In genomic region chr9:63745821-63746632, GRCm38 (mm10) we compare ENCODE assay signal across 8 mouse cellular contexts. TPM values are rescaled to one million over a fixed set of nuclear protein-coding genes. Genes with fewer than 3 reads are reported as not detected.
DNase-seq lines count a peak whose midpoint lies in the region; ATAC-seq and TF ChIP-seq lines count a peak whose summit lies in the region.

No protein-coding gene starts in this region.

- H3K4me1 ChIP-seq in heart, postnatal 0 days (ENCODE audit: control insufficient read depth, insufficient read depth) = peaks cover 78% of the 10 kb centered on the region
- peaks cover 90% of the 10 kb centered on the region for H3K4me1 ChIP-seq in limb, embryonic 15.5 days

- no peaks in the 10 kb centered on the region for H3K36me3 ChIP-seq in heart, postnatal 0 days (replicated peaks; ENCODE audit: control insufficient read depth, insufficient read depth, low read length)
- H3K36me3 ChIP-seq in limb, embryonic 15.5 days = no peaks in the 10 kb centered on the region

- ATAC-seq in heart, postnatal 0 days (ENCODE audit: insufficient read depth, low read depth) = no peak
- peak; percentile 38; the same call in 1 of the 2 replicates for ATAC-seq in limb, embryonic 15.5 days (ENCODE audit: insufficient number of reproducible peaks, low FRiP score, low TSS enrichment, low read depth)

- H3K27ac ChIP-seq in heart, postnatal 0 days (ENCODE audit: low read depth) = peak overlapping the region; percentile 27
- peak overlapping the region; percentile 54 for H3K27ac ChIP-seq in limb, embryonic 15.5 days

- 37% methylated on average over 19 of the region's 19 CpGs for WGBS in heart, postnatal 0 days
- 40% methylated on average over 19 of the region's 19 CpGs for WGBS in limb, embryonic 15.5 days

- no peak overlapping the region for H3K9ac ChIP-seq in heart, postnatal 0 days (replicated peaks; ENCODE audit: low read depth, low read length)
- H3K9ac ChIP-seq in limb, embryonic 15.5 days = no peak overlapping the region

- no peaks in the 10 kb centered on the region for H3K27me3 ChIP-seq in heart, postnatal 0 days (ENCODE audit: control insufficient read depth, insufficient read depth, low read length)
- no peaks in the 10 kb centered on the region for H3K27me3 ChIP-seq in limb, embryonic 15.5 days

- TF ChIP-seq CTCF in heart, postnatal 0 days (IDR thresholded peaks at IDR 0.05; ENCODE audit: low read depth) = no peak

- H3K9me3 ChIP-seq in heart, postnatal 0 days (replicated peaks; ENCODE audit: control insufficient read depth, low read length) = no peaks in the 10 kb centered on the region
- no peaks in the 10 kb centered on the region for H3K9me3 ChIP-seq in limb, embryonic 15.5 days

- no peak for TF ChIP-seq EP300 in heart, postnatal 0 days (IDR thresholded peaks at IDR 0.05; ENCODE audit: low read depth)

- peak; percentile 88 for DNase-seq in heart, adult 11 months
- no peak for DNase-seq in heart, postnatal 14 days
- peak; percentile 71 for DNase-seq in NIH3T3 (ENCODE audit: low read depth)
- DNase-seq in heart, postnatal 0 days (ENCODE audit: low spot score) = peak; percentile 16
- no peak for DNase-seq in cerebellum, adult 18-20 months
- DNase-seq in thymus, postnatal 14 days = no peak
- DNase-seq in left cerebral cortex, adult 8-10 months (ENCODE audit: low spot score in 2 of 2) = no peak

- H3K4me3 ChIP-seq in heart, postnatal 0 days (ENCODE audit: low read depth, low read length) = no peak overlapping the region
- H3K4me3 ChIP-seq in limb, embryonic 15.5 days = no peak overlapping the region

- intact Hi-C loops in heart, postnatal 14 days (cut with DNase I) = no loop called here

- no peak overlapping the region for H3K4me2 ChIP-seq in heart, postnatal 0 days (ENCODE audit: low read depth, low read length)
- H3K4me2 ChIP-seq in limb, embryonic 15.5 days = no peak overlapping the region; the same call in 1 of the 2 replicates

RNA-seq across cellular contexts. Expression of gene Smad3, which starts 11.8 kb away (rescaled TPM):
- 10 to 100 TPM; 13.2 to 14.8 TPM for total RNA-seq in heart, postnatal 14 days (2021)
- total RNA-seq in heart, postnatal 0 days (2014; rRNA removed; ENCODE audit: low replicate concordance) = 25.9 and 30.2 TPM in 2 replicates
- polyA plus RNA-seq in heart, postnatal 0 days (2015; fragmentation: Nextera tagmentation; extraction: Ambion mirVana) = 6.0 and 6.4 TPM in 2 replicates
- 22.9 and 28.9 TPM in 2 replicates for polyA plus RNA-seq in limb, embryonic 15.5 days (2015; fragmentation: Nextera tagmentation; extraction: Ambion mirVana)
- total RNA-seq in left cerebral cortex, adult 8-10 months (2022) = 10 to 100 TPM; 52.3 to 57.3 (median 56.8) TPM

Comparison
In these comparisons a context has a peak if more than half of its experiments do, and no peak if none do; other contexts are left out.
1. DNase-seq: peak in heart, adult 11 months (single experiment), NIH3T3 (single experiment) and heart, postnatal 0 days (single experiment); none in heart, postnatal 14 days (0 of 2), cerebellum, adult 18-20 months (0 of 2), thymus, postnatal 14 days (single experiment) and left cerebral cortex, adult 8-10 months (0 of 2).